Mouse (Mus musculus) hindbrain, embryonic 12.5 days (tissue): ENCODE data around the gene Dbil5. TPM values are rescaled to one million over a fixed set of nuclear protein-coding genes. Genes with fewer than 3 reads are reported as not detected.

Experiments used
- ATAC-seq: fragments of 200-750 bp; cut with Nextera tagmentation; 2 replicates; pipeline ENCODE4 v1.8.0; 2017; ENCODE audit warnings: moderate TSS enrichment; ENCODE audit not compliant: low FRiP score
- H3K27ac ChIP-seq: fragments of 300-500 bp; sonication (generic); 2 replicates; pipeline ENCODE4 v1.5.1; 2016; ENCODE audit warnings: mild to moderate bottlenecking
- H3K27me3 ChIP-seq: fragments of 300-500 bp; sonication (generic); 2 replicates; pipeline ENCODE4 v1.6.1; 2016; ENCODE audit warnings: mild to moderate bottlenecking
- H3K36me3 ChIP-seq: fragments of 300-500 bp; sonication (generic); 2 replicates; pipeline ENCODE4 v1.6.1; 2016; ENCODE audit warnings: mild to moderate bottlenecking
- H3K4me1 ChIP-seq: fragments of 300-500 bp; sonication (generic); 2 replicates; pipeline ENCODE4 v1.6.1; 2016
- H3K4me2 ChIP-seq: fragments of 300-500 bp; sonication (generic); replicated peaks from 2 replicates; pipeline ENCODE4 v1.6.1; 2016; ENCODE audit warnings: mild to moderate bottlenecking
- H3K4me3 ChIP-seq: fragments of 300-500 bp; sonication (generic); 2 replicates; pipeline ENCODE4 v1.5.1; 2016; ENCODE audit warnings: mild to moderate bottlenecking
- H3K9ac ChIP-seq: fragments of 300-500 bp; sonication (generic); 2 replicates; pipeline ENCODE4 v1.6.1; 2016; ENCODE audit warnings: mild to moderate bottlenecking, moderate library complexity
- H3K9me3 ChIP-seq: fragments of 300-500 bp; sonication (generic); replicated peaks from 2 replicates; pipeline ENCODE4 v1.6.1; 2016; ENCODE audit warnings: mild to moderate bottlenecking
- WGBS: fragments of 180-500 bp; shearing (Covaris S2); methylation state at CpG from one replicate; pipeline ENCODE4 v1.1.7; 2016; 5-methylcytosine and 5-hydroxymethylcytosine counted together
- polyA plus RNA-seq: library from polyadenylated mRNA; unstranded; fragments of >200 nt; fragmentation: Nextera tagmentation; extraction: Ambion mirVana; gene quantifications from 2 replicates; pipeline ENCODE4 v1.2.1, GENCODE M21; 2016

The Dbil5 gene
- polyA plus RNA-seq, 1 experiment from 2014 or later = 0.54 TPM

DNA sequence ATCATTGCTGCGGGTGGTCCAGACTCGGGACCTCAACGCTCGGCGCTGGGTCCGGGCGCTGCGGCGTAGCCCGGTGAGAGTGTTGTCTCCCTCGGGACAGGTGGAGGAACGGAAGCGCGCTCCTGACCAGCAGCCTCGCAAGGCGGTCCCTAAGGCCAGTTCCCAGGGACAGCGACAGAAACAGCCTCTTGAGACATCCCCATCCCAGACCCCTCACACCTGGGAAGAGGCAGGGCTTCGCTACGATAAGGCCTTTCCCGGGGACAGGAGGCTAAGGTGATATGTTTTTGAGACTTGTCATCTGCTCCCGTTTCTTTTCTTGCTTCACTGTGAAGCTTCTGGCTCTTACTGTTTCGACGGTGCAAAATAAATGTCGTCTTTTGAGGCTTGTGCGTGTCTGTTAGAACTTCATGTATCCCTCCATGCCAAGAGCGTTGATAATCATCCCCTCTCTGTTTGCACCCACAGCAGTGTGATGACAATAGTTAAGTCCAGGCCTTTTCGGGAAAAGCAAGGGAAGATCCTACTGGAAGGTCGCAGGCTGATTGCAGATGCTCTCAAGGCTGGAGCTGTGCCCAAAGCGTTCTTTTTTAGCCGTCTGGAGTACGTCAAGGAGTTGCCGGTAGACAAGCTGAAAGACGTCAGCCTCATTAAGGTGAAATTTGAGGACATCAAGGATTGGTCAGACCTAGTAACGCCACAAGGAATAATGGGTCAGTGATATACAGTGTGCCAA is 26.6 kb downstream of the Dbil5 start:
- Histone ChIP-seq H3K36me3 (peaks cover 23% of the 10 kb centered on the region), H3K4me3 (peak overlapping the region; percentile 64), H3K27me3 (no peaks in the 10 kb centered on the region), H3K4me2 (peak overlapping the region; percentile 82), H3K9me3 (no peaks in the 10 kb centered on the region), H3K4me1 (peaks cover 18% of the 10 kb centered on the region), H3K9ac (peak overlapping the region; percentile 84), H3K27ac (peak overlapping the region; percentile 79; the same call in 1 of the 2 replicates)
- ATAC-seq = peak; percentile 75
- WGBS = 4% methylated on average over 33 of the region's 34 CpGs

DNA sequence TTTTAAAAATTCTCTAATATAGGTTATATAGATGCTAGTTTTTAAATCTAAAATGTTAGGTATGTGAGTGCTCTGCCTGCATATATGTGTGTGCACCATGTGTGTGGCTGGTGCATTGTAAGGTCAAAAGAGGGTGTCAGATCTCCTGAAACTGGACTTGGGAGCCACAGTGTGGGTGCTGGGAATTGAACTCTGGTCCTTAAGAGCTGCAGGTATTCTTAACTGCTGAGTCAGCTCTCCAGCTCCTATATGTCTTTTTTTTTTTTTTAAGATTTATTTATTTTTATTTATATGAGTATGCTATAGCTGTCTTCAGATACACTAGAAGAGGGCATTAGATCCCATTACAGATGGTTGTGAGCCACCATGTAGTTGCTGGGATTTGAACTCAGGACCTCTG is 29.0 kb downstream of the Dbil5 start:
- no peak for ATAC-seq
- peaks cover 32% of the 10 kb centered on the region for H3K36me3 ChIP-seq
- no peaks in the 10 kb centered on the region for H3K9me3 ChIP-seq
- H3K4me2 ChIP-seq = no peak overlapping the region
- H3K4me3 ChIP-seq = no peak overlapping the region
- peaks cover 18% of the 10 kb centered on the region for H3K4me1 ChIP-seq
- H3K9ac ChIP-seq = no peak overlapping the region
- H3K27me3 ChIP-seq = no peaks in the 10 kb centered on the region
- H3K27ac ChIP-seq = no peak overlapping the region

GRCm38 (mm10) chr11:76247239-76247638 is 29.8 kb downstream of the Dbil5 start:
- WGBS = 43% methylated on average over 2 of the region's 2 CpGs
- Histone ChIP-seq H3K4me3 (no peak overlapping the region), H3K36me3 (peaks cover 32% of the 10 kb centered on the region), H3K27me3 (no peaks in the 10 kb centered on the region), H3K9ac (no peak overlapping the region), H3K27ac (no peak overlapping the region), H3K4me2 (no peak overlapping the region), H3K4me1 (peaks cover 18% of the 10 kb centered on the region), H3K9me3 (no peaks in the 10 kb centered on the region)
- no peak for ATAC-seq

- H3K4me1 ChIP-seq = peaks cover 21% of the 10 kb centered on the region; the same call in 1 of the 2 replicates
- H3K27me3 ChIP-seq = no peaks in the 10 kb centered on the region
- no peak overlapping the region for H3K27ac ChIP-seq
- peaks cover 32% of the 10 kb centered on the region for H3K36me3 ChIP-seq
- H3K4me2 ChIP-seq = no peak overlapping the region
- WGBS = 62% methylated on average over 3 of the region's 3 CpGs
- no peak overlapping the region for H3K9ac ChIP-seq
- no peak for ATAC-seq
- H3K4me3 ChIP-seq = no peak overlapping the region
- no peaks in the 10 kb centered on the region for H3K9me3 ChIP-seq
Measured at GRCm38 (mm10) chr11:76252036-76252435, 34.6 kb downstream of the Dbil5 start.

GRCm38 (mm10) chr11:76253145-76253917 is 35.9 kb downstream of the Dbil5 start:
- Histone ChIP-seq H3K27me3 (no peaks in the 10 kb centered on the region), H3K27ac (peak overlapping the region; percentile 45; the same call in 1 of the 2 replicates), H3K36me3 (peaks cover 34% of the 10 kb centered on the region), H3K4me1 (peaks cover 21% of the 10 kb centered on the region), H3K4me2 (no peak overlapping the region), H3K9me3 (no peaks in the 10 kb centered on the region), H3K9ac (no peak overlapping the region), H3K4me3 (no peak overlapping the region)
- ATAC-seq = peak; percentile 70; the same call in 1 of the 2 replicates
- WGBS = 52% methylated on average over 5 of the region's 5 CpGs

DNA sequence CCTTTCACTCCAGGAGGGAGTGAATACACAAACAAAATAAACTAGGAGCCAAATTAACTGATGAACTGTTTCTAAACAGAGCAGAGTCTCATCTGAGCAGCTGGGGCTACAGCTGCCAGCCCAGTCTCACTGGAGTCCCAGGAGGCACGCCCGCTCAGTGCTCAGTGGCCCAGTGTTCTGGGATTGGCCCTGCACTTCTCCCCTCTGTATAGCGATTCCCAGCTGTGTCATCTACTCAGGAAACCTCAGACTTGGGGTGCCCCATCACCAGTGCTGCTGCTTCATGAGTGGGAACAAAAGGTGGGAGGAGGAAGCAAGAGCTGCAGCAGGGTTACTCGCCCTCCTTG is 36.5 kb downstream of the Dbil5 start:
- Histone ChIP-seq H3K4me3 (no peak overlapping the region), H3K9ac (peak overlapping the region; percentile 10; the same call in 1 of the 2 replicates), H3K4me1 (peaks cover 21% of the 10 kb centered on the region), H3K27ac (peak overlapping the region; percentile 45), H3K9me3 (no peaks in the 10 kb centered on the region), H3K4me2 (no peak overlapping the region), H3K27me3 (no peaks in the 10 kb centered on the region), H3K36me3 (peaks cover 31% of the 10 kb centered on the region)
- 77% methylated on average over 4 of the region's 4 CpGs for WGBS
- 0 out of 2 replicates have a peak, but pooled peaks have one; percentile 33 for ATAC-seq

DNA sequence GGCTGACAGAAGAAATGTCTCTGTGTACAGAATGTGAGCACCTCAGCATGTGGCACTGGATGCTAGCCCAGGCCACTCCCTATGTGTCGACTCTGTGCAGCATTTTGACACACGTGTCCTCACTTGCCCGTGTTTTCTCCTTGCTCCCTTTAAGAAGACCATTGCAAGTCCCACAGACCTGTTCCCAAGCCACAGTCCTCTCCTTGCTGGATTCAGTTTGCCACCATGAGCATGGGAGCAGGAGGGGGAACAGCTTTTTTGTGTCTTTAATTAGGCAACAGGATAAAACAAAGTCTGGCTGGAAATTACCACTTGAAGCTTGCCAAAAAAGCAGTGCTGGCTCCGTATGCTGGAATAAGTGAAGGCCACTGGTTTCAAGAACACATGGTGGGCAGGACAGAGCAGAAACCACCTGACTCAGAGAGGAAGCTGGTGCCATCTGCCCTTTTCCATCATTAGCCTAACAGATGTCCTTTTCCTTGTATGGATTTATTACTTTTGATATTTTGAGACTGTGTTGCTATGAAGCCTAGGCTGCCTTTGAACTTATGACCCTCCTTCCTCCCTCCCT is 38.1 kb downstream of the Dbil5 start:
- ATAC-seq = no peak
- Histone ChIP-seq H3K4me3 (no peak overlapping the region), H3K9me3 (no peaks in the 10 kb centered on the region), H3K4me2 (no peak overlapping the region), H3K4me1 (peaks cover 29% of the 10 kb centered on the region), H3K36me3 (peaks cover 15% of the 10 kb centered on the region; the same call in 1 of the 2 replicates), H3K9ac (0 out of 2 replicates have a peak overlapping the region, but pooled peaks have one; percentile 13), H3K27ac (no peak overlapping the region), H3K27me3 (no peaks in the 10 kb centered on the region)
- 65% methylated on average over 4 of the region's 4 CpGs for WGBS

DNA sequence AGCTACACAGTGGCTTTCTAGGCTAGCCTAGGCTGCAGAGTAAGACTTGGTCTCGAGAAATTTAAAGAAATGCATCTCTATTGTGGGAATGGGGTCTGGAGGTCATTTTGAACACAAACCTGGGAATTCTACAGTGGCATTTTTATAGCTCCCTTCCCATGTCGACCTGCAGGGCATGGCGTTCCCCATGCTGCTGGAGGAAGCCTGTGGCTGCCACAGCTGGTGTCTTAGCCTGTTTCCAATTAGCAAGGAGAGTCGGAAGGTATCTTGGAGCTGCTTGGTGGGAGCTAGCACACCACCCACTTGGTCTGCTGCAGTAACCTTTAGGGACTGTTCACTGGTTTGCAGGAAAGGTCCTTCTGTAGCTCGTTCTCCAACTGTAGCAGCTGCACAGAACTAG is 38.7 kb downstream of the Dbil5 start:
- no peak overlapping the region for H3K4me2 ChIP-seq
- no peak overlapping the region for H3K9ac ChIP-seq
- no peak for ATAC-seq

DNA sequence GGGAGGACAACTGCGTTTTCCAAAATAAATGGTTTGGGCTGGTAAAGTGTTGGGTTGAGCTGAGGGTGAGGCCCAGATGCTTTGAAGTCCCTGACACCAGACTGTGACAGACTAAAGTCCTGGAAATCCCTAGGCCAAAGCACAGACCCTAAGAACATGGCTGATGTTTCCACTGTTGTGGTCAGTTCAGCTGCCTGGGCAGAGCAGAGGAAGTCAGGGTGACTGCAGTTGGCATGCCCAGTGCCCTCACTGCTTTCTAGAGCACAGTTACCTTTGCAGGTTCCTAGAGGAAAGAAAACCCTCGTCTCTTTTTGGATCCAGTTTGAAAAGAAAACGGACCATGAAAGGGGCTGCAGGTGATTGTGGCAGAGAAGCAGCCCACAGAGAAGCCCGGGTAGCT is 40.0 kb downstream of the Dbil5 start:
- H3K4me3 ChIP-seq = no peak overlapping the region
- ATAC-seq = no peak
- no peaks in the 10 kb centered on the region for H3K27me3 ChIP-seq
- H3K36me3 ChIP-seq = 0 out of 2 replicates have a peak, but pooled peaks cover 7% of the 10 kb centered on the region
- no peaks in the 10 kb centered on the region for H3K9me3 ChIP-seq
- no peak overlapping the region for H3K27ac ChIP-seq
- peaks cover 48% of the 10 kb centered on the region for H3K4me1 ChIP-seq
- 76% methylated on average over 4 of the region's 4 CpGs for WGBS
- no peak overlapping the region for H3K9ac ChIP-seq
- H3K4me2 ChIP-seq = no peak overlapping the region

More for the DNA sequence above, 38.7 kb downstream of the Dbil5 start:
- H3K27ac ChIP-seq = peak overlapping the region; percentile 52; the same call in 1 of the 2 replicates
- no peaks in the 10 kb centered on the region for H3K9me3 ChIP-seq
- no peak overlapping the region for H3K4me3 ChIP-seq
- 45% methylated on average over 5 of the region's 5 CpGs for WGBS
- H3K4me1 ChIP-seq = peaks cover 35% of the 10 kb centered on the region
- H3K36me3 ChIP-seq = 0 out of 2 replicates have a peak, but pooled peaks cover 9% of the 10 kb centered on the region
- no peaks in the 10 kb centered on the region for H3K27me3 ChIP-seq

GRCm38 (mm10) chr11:76258511-76258910 is 41.1 kb downstream of the Dbil5 start:
- Histone ChIP-seq H3K9ac (no peak overlapping the region), H3K27me3 (no peaks in the 10 kb centered on the region), H3K27ac (no peak overlapping the region), H3K9me3 (no peaks in the 10 kb centered on the region), H3K4me2 (no peak overlapping the region), H3K4me1 (peaks cover 56% of the 10 kb centered on the region), H3K36me3 (0 out of 2 replicates have a peak, but pooled peaks cover 7% of the 10 kb centered on the region), H3K4me3 (no peak overlapping the region)
- 65% methylated on average over 6 of the region's 6 CpGs for WGBS
- ATAC-seq = no peak

- peaks cover 52% of the 10 kb centered on the region for H3K4me1 ChIP-seq
- no peak overlapping the region for H3K4me2 ChIP-seq
- H3K9me3 ChIP-seq = no peaks in the 10 kb centered on the region
- H3K36me3 ChIP-seq = 0 out of 2 replicates have a peak, but pooled peaks cover 7% of the 10 kb centered on the region
- no peak for ATAC-seq
- WGBS = 52% methylated on average over 10 of the region's 10 CpGs
- H3K9ac ChIP-seq = peak overlapping the region; percentile 13; the same call in 1 of the 2 replicates
- peak overlapping the region; percentile 41; the same call in 1 of the 2 replicates for H3K27ac ChIP-seq
- H3K27me3 ChIP-seq = no peaks in the 10 kb centered on the region
- no peak overlapping the region for H3K4me3 ChIP-seq
Measured at GRCm38 (mm10) chr11:76260208-76261050, 43.0 kb downstream of the Dbil5 start.
